Mouse (Mus musculus) lung, adult 2 months (tissue): Measurements from ENCODE around the gene Spata13. TPM values are rescaled to one million over a fixed set of nuclear protein-coding genes. Genes with fewer than 3 reads are reported as not detected.

Experiments used
- DNase-seq: peaks from one replicate; pipeline ENCODE4 v3.0.0; 2022
- H3K4me1 ChIP-seq: fragments of 200-500 bp; 2 replicates; pipeline ENCODE4 v1.6.1; 2011; ENCODE audit warnings: low read length; ENCODE audit not compliant: control insufficient read depth, insufficient read depth
- H3K4me3 ChIP-seq: fragments of 200-500 bp; replicated peaks from 2 replicates; pipeline ENCODE3; 2011; ENCODE audit warnings: low read depth, mild to moderate bottlenecking, control low read depth, low read length; ENCODE audit errors: extremely low read depth
- CTCF ChIP-seq: fragments of 200-500 bp; IDR thresholded peaks from 2 replicates; pipeline ENCODE4 v1.5.1; 2011; ENCODE audit warnings: mild to moderate bottlenecking, low read length, control low read depth; ENCODE audit not compliant: insufficient read depth
- POLR2A ChIP-seq: fragments of 200-500 bp; IDR thresholded peaks from 2 replicates; pipeline ENCODE4 v1.6.1; 2011; ENCODE audit warnings: low read depth, mild to moderate bottlenecking, control low read depth, low read length, borderline replicate concordance; ENCODE audit errors: extremely low read depth
- WGBS: fragments of 180-500 bp; shearing (Covaris S2); methylation state at CpG from one replicate; pipeline ENCODE4 v1.1.7; 2018; 5-methylcytosine and 5-hydroxymethylcytosine counted together
- polyA plus RNA-seq: library from polyadenylated mRNA; depleted of rRNA; stranded (reverse); fragments of >200 nt; gene quantifications from 2 replicates; pipeline ENCODE4 v1.2.3, GENCODE M21; 2012

Gene Spata13
- polyA plus RNA-seq, 1 experiment: 20.8 TPM

DNA sequence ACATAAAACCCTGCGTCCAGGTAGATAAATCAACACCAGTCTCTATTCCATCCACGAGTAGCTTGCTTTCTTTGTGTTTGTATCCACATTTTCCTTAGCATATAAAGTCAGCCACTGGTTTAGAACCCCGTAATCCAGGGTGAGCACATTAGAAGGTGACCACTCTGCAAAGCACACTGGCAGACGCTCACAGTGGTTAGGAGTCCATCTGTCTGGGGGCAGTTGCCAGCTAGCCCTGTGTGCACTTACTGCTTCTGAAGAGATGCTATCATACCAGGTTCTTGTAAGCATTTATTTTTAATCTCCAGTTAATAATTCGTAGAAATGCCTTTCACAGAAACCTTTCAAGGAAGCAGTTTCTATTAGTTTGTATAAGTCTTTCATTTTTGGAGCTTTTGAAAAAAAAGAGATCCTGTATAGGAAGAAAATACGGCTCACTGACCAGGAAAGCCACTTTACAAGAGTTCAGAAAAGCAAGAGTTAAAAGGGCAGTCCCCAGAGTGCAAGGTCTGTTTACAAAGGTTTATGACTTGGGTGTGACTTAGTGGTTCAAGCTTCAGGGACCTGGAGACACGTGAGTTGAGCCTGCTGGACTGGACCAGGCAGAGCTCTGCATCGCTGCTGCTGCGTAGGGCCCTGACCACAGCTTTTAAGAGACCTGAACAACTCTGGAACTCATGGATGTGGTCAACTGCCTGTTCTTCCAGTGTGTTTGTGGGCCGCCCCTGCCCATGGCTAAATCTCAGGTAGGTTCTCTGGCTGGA is 68.8 kb downstream of the Spata13 start:
- peak; percentile 31; the same call in 1 of the 2 replicates for TF ChIP-seq POLR2A
- no peak for TF ChIP-seq CTCF
- H3K4me1 ChIP-seq: no peaks in the 10 kb centered on the region; the same call in 1 of the 2 replicates
- H3K4me3 ChIP-seq: peak overlapping the region; percentile 15
- 64% methylated on average over 10 of the region's 10 CpGs for WGBS
- DNase-seq: no peak

DNA sequence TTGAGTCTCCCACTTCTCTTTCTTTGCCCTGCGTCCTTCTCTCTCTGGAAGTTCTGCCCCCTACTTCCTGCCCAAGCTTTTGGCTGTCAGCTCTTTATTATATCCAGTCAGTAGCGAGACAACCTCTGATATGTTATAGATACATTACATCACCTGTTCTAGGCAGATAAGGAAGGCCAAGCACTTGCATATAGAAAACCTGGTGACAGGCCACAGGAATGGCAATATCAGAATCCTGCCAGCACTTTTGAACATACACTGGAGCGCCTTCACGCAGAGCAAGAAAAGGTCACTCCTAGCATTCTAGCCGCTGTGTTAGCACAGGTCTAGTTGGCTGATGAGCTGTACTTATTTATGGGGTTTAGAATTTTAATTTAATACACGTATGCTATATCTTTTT is 70.7 kb downstream of the Spata13 start:
- TF ChIP-seq CTCF: no peak
- TF ChIP-seq POLR2A: no peak
- no peak overlapping the region for H3K4me3 ChIP-seq

DNA sequence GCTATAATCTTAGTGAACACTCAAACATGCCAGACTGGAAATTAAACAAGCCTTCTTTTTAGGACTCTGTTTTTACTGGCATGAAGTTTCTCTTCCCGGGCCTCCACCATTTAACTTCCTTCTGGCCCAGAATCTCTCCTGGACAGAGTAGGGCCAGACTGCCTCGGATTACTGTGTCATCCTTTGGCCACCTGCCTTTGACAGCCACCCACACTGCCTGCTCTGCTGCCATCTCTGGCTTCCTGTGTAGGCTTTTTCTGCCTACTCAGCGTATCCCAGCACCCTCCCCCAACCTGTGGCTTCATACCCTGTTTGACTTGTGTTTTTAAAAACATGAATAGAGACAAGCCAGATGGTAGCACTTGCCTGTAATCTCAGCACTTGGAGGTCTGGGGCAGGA is 71.2 kb downstream of the Spata13 start:
- DNase-seq: no peak
- TF ChIP-seq CTCF: no peak
- no peak for TF ChIP-seq POLR2A
- 17% methylated on average over 3 of the region's 3 CpGs for WGBS

More for the DNA sequence above, 70.7 kb downstream of the Spata13 start:
- no peaks in the 10 kb centered on the region; the same call in 1 of the 2 replicates for H3K4me1 ChIP-seq
- no peak for DNase-seq
- 60% methylated on average over 6 of the region's 6 CpGs for WGBS

DNA sequence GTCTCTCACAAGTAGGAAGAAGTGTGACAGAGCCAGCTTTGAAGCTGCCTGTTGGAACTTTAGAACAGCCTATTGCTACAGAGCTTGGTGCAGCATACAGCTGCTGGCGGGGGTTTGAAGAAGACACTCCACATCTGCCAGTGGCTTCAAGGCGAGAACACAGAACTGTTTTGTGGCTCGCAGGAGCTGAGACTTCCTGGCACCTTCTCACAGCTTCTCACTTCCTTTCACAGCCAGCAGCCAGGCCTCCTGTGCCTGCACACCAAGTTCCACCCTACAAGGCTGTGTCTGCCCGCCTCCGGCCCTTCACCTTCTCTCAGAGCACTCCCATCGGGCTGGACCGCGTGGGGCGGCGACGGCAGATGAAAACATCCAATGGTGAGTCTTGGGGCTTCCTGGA is 75.4 kb downstream of the Spata13 start:
- DNase-seq: no peak
- 50% methylated on average over 11 of the region's 11 CpGs for WGBS
- no peaks in the 10 kb centered on the region; the same call in 1 of the 2 replicates for H3K4me1 ChIP-seq
- H3K4me3 ChIP-seq: no peak overlapping the region
- no peak for TF ChIP-seq POLR2A
- TF ChIP-seq CTCF: no peak

More for the DNA sequence above, 71.2 kb downstream of the Spata13 start:
- no peak overlapping the region for H3K4me3 ChIP-seq
- H3K4me1 ChIP-seq: no peaks in the 10 kb centered on the region; the same call in 1 of the 2 replicates

DNA sequence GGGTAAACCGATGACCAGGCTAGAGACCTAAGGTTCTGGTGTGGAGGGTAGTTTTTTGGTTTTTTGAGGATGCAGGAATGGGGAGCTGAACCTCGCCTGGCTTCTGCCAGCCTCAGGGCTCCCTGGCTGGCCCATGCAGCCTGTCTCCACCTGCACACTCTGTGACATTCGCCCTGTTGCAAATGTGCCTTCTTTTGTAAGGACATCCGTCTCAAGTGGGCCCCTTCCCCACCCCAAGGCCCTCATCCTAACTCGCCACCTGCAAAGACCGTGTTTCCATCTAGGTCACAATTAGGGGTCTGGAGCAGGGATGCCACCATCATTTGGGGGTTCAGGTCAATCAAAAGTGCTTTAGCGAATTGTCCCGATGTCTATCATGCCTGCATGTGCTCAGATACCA is 75.9 kb downstream of the Spata13 start:
- H3K4me1 ChIP-seq: no peaks in the 10 kb centered on the region
- 89% methylated on average over 8 of the region's 8 CpGs for WGBS
- no peak for DNase-seq
- H3K4me3 ChIP-seq: no peak overlapping the region
- no peak for TF ChIP-seq POLR2A
- TF ChIP-seq CTCF: no peak

DNA sequence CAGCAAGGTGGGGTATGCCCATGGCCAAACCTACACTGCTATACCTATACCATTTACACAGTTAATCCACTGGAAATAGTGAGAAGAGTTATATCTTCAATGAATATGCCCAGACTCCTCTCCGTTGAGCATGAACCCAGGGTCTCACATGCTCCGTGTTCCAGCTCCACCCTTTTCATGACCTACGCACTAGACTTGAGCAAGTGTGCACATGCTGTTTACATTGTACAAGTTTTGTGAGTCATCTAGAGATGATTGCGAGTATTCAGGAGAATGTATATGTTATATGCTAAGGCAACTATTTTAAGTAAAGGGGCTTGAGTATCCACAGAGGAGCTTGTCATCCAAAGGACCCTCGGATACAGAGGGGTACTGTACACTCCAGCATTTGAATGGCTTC is 77.4 kb downstream of the Spata13 start:
- no peak for DNase-seq
- Histone ChIP-seq H3K4me3 (no peak overlapping the region), H3K4me1 (no peaks in the 10 kb centered on the region)
- TF ChIP-seq POLR2A: no peak
- 76% methylated on average over 5 of the region's 5 CpGs for WGBS

DNA sequence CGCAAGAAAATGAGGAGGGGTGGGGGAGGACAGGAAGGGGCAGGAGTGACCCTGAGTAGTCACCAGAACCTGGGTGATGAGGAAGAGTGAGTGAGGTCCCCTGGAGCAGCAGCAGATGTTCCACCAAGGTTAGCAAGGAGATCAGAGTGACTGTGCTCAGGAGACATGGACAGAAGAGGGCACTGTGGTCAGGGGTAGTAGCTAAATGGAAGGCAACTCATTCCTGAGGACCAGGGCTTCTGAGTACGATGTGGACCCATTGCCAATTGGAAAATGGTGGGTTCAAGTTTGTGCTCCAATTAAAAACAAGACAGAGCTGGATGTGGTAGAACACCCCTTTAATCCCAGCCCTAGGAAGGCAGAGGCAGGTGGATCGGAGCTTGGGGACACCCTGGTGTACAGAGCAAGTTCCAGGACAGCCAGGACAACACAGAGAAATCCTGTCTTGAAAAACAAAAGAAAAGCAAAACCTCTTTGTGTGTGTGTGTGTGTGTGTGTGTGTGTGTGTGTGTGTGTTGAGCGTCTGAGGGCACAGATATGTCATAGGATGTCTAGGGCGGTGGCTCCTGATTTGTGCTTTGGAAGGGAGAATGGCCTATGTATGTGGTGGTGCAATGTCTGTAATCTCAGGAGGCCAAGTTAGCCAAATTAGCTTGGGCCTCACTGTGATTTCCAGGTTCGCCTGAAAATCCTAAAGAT is 77.9 kb downstream of the Spata13 start:
- Histone ChIP-seq H3K4me3 (no peak overlapping the region), H3K4me1 (no peaks in the 10 kb centered on the region)
- 74% methylated on average over 6 of the region's 6 CpGs for WGBS
- DNase-seq: no peak
- TF ChIP-seq CTCF (peak; percentile 74), POLR2A (no peak)

DNA sequence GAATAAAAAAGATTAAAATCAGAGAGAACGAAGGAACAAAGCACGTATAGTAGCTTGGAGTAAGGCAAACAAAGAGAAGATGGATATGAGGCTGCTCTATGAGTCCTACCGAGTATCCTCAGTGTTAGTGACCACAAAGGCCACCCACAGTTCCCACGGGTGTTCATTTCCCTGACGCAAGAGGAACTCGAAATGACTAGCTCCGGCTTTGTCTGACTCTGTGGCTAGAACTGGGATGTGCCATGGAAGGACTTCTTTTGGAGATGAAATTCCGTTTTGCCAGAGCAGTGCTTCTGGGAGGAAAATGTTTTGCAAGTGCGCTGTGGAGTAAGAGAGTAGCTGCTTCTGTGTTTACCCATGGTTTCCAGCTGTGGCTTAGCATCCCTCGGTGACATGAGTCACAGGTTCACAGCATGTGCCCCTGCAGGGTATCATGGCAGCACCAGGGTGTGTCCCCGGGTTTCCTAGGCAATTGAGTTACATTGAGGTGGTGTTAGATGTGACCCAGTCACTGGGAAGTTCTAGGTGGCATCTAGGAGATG is 78.6 kb downstream of the Spata13 start:
- TF ChIP-seq CTCF (no peak), POLR2A (no peak)
- 80% methylated on average over 11 of the region's 11 CpGs for WGBS
- DNase-seq: no peak
- no peak overlapping the region for H3K4me3 ChIP-seq
- H3K4me1 ChIP-seq: no peaks in the 10 kb centered on the region

DNA sequence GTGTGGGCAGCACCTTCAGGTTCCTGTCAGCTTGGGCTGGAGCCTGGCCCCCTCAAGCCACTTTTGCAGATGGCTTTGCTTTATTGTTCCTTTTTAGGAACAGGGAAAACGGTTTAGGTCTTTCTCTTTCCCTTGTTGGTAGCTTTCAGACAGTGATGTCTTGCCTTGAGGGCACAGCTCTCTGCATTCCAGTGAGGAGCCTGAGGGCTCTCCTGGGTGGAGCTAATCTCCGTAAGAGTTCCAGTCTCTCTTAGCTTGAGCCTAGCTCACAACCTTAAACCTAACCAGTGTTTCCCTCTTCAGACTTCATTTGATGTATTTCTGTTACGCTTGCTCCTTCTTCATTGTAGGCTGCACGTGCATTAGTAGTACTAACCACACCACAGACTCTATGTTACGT is 81.9 kb downstream of the Spata13 start:
- 81% methylated on average over 5 of the region's 5 CpGs for WGBS
- Histone ChIP-seq H3K4me1 (no peaks in the 10 kb centered on the region), H3K4me3 (no peak overlapping the region)
- TF ChIP-seq CTCF: no peak
- DNase-seq: no peak

DNA sequence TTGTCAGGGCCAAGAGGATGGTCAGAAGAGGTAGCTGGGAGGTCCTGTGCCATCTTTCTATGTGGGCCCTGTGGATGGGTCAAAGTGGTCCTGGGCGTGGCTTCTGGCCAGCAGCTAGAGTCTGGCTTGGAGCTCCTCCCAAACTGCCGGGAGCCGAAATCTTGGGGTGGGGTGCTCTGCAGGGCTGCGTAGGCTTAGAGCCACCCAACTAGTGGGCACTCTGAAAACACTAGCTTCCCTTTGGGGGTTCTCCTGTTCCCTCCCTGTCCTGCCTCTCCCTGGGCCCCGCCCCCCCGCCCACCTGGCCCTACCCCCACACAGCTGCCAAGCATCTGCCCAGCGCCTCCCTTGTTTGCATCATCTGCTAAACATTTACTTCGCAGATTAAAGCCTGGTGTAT is 87.5 kb downstream of the Spata13 start:
- DNase-seq: no peak
- Histone ChIP-seq H3K4me3 (no peak overlapping the region), H3K4me1 (no peaks in the 10 kb centered on the region)
- 44% methylated on average over 8 of the region's 8 CpGs for WGBS
- TF ChIP-seq CTCF (no peak), POLR2A (no peak)
